Mouse (Mus musculus) frontal cortex, postnatal 25 days (tissue): ENCODE results near the gene Klrb1b.

ENCODE experiments used
- DNase-seq, 2 experiments: peaks; one replicate each; pipeline ENCODE4 v3.0.0; 2022; ENCODE audit warnings: low spot score in 2 of 2

The Klrb1b gene

GRCm38 (mm10) chr6:128826132-128826531, at the start of gene Klrb1b, which contains the start of gene Gm44511:
Klrb1b (minus strand) TSS chr6:128826331.
Gm44511 (minus strand) TSS chr6:128826315.
- no peak for DNase-seq

GRCm38 (mm10) chr6:128871910-128872610, 45.9 kb upstream of the Klrb1b start:
- no peak for DNase-seq

DNA sequence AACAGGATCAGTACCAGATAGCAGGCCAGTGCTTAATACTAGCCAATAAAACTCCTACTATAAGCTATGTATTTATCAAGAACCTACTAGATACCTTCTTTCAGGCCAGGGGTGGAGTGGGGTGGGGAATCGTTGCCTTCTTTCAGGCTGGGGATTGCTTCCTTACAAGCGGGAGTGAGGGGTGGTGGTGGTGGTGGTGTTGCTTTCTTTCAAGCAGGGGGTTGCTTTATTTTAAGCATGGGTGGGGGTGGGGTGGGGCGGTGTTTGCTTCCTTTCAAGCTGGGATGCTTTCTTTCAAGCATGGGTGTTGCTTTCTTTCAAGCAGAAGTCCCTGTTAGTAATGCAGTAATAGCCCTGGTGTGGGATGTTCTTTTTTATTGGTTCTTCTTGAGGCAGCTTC, 42.7 kb upstream of the Klrb1b start:
- DNase-seq = no peak

GRCm38 (mm10) chr6:128857976-128858375, 31.8 kb upstream of the Klrb1b start:
- DNase-seq = no peak

DNA sequence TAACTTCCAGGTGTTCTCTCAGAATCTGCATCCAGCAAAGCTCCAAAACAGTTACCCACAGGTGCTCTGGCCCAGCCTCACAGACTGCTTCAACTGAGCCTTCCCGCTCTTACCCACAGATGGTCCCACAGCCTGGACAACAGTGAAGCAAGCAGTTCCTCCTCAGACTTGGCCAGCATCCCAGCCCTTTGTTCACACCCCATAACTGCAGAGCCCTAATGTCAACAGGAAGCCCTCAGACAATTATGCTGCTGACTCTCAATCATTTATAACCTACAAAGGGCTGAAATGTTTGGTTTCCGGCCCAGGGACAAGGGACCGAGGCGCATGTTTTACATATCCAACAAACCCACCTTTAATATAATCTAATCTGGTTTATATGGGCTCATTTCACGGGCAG, 30.1 kb upstream of the Klrb1b start:
- no peak for DNase-seq

- no peak for DNase-seq
Observed at GRCm38 (mm10) chr6:128855477-128855876, 29.3 kb upstream of the Klrb1b start.

- no peak for DNase-seq
Observed at GRCm38 (mm10) chr6:128854895-128855294, 28.8 kb upstream of the Klrb1b start.

DNA sequence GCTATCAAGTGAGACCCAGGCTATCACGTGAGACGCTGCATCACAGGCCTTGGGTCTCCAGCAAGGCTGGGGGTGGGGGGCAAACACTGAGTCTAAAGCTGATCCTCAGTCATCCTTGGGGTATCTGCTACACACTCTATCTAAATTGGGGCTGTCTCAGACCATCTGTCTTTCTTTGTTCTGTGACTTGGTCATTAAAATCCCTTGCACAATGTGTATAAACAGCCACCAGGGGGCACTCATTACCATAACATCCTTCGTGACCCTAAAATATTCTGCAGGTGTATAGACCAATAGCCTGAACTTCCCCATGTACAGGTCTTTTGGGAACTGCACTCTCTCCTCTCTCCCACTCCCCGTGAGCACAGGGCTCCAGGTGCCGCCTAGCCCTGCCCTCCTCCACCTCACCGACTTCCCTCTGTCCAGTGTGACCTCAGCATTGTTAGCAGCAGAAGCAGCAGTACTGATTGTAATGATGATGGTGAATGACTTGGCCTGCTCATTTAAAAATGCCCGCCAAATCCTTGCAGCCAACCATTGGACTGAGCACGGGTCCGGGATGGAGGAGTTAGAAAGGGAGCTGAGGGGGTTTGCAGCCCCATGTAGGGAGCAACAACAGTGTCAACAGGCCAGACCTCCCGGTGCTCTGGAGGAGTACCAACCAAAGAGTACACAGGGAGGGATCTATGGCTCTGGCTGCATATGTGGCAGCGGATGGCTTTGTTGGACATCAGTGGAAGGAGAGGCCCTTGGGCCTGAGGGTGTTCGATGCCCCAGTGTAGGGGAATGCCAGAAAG, 28.1 kb upstream of the Klrb1b start:
- DNase-seq = peak in 1 of 2 experiments; percentile 61

GRCm38 (mm10) chr6:128852766-128853165, 26.6 kb upstream of the Klrb1b start:
- DNase-seq = no peak

GRCm38 (mm10) chr6:128851151-128851550, 25.0 kb upstream of the Klrb1b start:
- no peak for DNase-seq

GRCm38 (mm10) chr6:128850671-128851070, 24.5 kb upstream of the Klrb1b start:
- DNase-seq = no peak

DNA sequence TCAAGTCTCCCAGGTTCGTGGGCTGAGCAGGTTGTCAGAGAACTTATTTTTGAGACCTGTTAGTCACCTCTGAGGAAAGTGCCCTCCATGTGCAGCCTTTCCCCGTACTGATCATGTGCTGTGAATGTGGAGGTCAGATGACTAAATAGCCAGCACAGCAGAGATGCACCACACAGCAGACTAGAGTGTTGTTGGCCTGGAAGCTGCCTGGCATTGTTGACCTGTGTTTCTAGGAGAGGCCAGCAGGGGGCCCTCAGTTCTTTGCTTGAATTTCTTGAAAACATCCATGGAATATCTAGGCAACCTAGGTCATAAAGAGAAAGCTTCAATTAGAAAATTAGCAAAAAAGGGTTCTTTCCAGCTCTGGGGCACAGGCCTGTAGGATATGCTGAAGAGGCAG, 23.8 kb upstream of the Klrb1b start:
- no peak for DNase-seq

DNA sequence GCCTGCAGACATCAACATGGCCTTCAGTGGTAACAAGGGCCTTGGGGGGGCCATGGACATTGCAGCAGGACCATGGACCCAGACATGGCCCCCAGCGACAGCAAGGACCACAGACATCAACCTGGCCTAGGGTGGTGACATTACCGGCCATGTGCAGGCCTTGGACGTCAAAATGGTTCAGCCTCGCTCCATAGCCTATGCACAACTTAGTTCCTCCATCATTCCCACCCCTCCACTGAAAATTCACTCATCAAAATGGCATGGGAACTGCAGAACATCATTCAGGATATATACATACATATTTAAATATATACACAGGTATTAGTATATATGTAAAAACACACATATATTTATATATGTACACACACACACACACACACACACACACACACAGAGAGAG, 21.3 kb upstream of the Klrb1b start:
- DNase-seq = no peak

GRCm38 (mm10) chr6:128845998-128846542, 19.9 kb upstream of the Klrb1b start:
- no peak for DNase-seq

GRCm38 (mm10) chr6:128845319-128845979, 19.3 kb upstream of the Klrb1b start:
- peak; percentile 74 to 79 for DNase-seq

- DNase-seq = no peak
Observed at GRCm38 (mm10) chr6:128844586-128845080, 18.5 kb upstream of the Klrb1b start.

GRCm38 (mm10) chr6:128844131-128844530, 18.0 kb upstream of the Klrb1b start:
- DNase-seq = no peak

DNA sequence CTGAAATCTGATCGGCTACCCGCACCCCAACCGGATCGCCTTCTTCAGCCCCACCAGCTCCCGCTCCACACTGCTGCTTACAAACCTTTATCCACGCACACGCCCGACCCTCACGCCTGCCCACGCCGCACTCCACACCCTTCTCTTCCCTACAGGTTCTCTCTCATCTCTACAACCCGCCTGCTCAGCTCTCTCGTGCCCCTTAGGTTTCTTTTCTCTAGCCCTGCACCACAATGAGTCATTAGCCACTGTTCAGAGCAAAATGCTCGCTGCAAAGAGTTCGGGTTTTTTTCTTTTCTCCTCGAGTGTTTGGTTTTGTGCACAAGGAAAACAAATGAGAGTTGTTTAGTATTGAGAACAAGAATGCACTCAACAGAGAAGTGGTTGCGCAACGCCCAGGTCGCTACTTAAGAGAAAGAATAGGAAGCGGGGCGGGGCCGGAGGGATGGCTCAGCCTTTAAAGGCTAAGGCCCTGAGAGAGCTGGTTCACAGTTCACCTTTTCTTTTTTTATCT, 17.4 kb upstream of the Klrb1b start:
- no peak for DNase-seq

- DNase-seq = peak; percentile 90 to 97
Observed at GRCm38 (mm10) chr6:128842945-128843478, 16.9 kb upstream of the Klrb1b start.

DNA sequence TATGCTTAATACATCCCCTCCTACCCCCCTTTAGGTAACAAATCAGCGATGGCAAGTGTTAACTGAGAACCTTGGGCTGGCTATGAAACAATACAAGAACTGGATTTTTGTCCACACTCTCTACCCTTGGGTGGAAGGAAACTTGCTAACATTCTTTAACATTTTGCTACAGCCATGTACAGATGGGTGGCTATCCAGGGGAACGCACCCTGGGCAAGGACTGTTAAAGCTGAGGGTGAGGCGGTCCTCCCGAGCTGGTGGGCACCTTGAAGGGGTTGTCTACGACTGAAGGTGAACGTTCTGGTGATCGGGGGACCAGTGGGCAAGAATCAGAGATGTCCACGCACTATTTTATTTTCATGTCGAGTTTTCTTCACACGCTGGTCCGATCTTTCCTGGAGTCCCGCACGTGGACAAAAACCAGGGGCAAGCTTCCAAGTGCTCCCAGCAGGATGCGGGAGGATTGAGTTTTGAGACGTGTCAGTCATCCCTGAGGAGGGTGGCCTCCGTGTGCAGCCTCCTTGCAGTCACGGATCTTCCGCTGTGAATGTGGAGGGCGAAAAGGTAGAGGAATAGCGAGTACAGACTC, 16.3 kb upstream of the Klrb1b start:
- DNase-seq = peak in 1 of 2 experiments; percentile 49
